Mouse (Mus musculus) 3134 (cell line): ENCODE measurements around the gene Lrpprc.

Source experiments
- DNase-seq: peaks from one replicate; pipeline ENCODE4 v3.0.0-alpha.2; 2011; ENCODE audit warnings: low spot score; ENCODE audit not compliant: insufficient read length; ENCODE audit errors: extremely low read depth

The Lrpprc gene

DNA sequence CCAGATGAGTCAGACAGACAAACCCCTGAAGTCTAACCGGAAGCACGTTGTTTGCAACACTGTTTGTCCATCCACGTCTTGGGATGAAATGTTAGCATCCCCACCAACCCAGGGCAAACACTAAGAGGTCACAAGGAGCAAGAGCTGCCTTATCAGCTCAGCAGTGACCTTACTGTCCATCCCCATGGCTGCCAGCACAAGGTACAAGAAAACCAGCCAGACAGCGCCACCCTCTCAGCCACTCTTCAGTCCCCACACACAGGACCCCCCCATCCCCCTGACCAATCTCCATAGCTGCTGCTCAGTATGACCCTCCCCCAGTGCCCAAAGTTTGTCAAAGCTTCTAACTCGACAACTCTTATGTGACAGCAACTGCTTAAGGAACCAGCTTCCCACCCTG, 73.2 kb downstream of the Lrpprc start:
- DNase-seq: no peak

GRCm38 (mm10) chr17:84716252-84716872, 74.2 kb downstream of the Lrpprc start:
- no peak for DNase-seq

DNA sequence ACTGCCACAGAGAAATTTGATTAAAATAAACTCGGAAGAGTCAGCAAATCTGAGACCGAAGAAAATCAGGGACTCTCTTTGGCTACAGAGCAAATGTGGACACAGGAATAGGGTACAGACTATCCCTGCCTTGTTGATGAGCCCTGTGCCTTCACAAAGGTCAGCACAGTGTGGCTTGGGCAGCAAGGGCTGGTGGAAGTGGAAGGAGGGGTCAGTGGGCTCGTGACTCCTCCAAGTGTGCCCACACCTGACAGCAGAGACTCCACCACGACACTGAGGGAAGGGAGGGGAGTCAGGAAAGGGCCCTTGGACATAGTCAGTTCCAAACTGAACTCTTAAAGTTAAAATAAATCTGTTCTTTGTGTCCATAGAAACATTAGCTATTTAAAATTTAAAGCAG, 75.7 kb downstream of the Lrpprc start:
- no peak for DNase-seq

GRCm38 (mm10) chr17:84713563-84714164, 76.9 kb downstream of the Lrpprc start:
- DNase-seq: no peak

DNA sequence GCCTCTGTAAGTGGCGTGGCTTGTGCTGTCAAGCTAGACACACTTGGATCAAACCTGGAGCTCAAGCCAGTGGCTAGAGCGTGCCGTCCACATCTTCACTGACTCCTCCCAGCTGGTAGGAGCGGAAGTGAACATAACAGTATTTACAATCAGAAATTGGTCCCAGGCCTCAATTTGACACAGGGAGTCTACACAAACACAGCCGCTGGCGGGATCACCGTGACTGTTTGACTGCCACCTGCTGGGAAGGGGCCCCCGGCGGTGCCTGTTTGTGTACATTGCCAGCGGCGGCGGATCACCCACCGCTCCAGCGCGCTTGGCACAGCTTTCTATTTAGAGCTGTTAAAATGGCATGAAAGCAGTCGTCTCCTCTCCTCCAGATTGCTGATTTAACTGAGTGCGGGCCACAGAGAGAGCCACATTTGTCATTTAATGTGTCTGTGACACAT, 81.2 kb downstream of the Lrpprc start:
- DNase-seq: no peak

DNA sequence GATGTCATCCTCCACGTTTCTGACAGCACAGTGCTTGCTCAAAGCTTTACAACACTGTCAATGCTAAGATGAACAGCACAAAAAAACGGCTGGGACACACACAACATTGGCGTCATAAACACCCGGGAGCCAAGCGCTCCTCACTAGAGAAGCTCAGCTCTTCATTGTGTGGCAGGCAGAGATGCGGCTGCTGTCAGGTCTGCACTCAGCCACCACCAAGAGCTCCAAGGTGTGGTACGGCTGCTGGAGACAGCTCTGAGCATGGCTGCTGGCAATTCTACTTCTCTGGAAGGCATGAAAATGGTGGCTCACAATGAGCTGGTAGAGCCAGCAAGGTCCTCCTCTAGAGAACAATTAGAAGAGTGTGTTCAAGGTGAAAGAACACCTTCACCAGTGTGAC, 81.8 kb downstream of the Lrpprc start:
- no peak for DNase-seq

GRCm38 (mm10) chr17:84707407-84707806, 83.2 kb downstream of the Lrpprc start:
- DNase-seq: no peak

DNA sequence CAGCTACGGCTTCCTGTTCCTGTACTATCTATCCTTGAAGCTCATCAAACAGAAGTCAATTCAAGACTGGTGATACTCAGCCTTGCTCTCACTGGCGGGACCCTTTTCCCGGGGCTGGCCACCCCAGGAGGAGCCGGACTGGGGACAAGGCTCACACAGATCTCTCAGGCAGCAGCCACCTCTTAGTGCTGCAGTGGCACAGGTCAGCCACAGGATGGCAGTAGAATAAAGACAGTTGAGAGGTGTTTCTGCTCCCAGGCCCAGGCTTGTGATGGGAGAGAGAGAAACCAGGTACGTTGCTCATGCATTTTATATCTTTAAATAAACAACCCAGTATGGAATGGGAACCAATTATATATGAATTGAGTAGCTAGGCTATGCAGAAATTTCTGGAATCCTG, 91.9 kb downstream of the Lrpprc start:
- peak; percentile 32 for DNase-seq

- no peak for DNase-seq
These were observed 94.1 kb downstream of the Lrpprc start for GRCm38 (mm10) chr17:84696537-84696936.

DNA sequence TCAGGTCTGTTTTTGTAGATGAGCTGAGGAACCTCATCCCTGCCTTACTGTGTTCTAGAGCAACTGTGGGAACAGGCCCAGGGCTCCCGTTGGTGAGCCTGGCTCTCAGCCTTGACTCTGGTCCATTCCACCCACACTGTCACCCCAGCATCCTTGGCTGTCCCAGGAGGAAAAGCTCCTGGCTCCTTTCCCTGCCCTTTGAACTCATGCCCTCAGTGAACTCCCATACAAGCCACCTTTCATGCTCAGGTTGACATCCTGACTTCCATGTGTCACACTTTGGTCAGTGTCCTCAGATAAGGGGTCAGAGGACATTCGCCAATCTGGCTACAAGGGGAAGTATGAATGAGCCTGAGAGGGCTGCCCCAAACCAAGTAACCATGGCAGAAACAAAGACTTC, 96.8 kb downstream of the Lrpprc start:
- no peak for DNase-seq

GRCm38 (mm10) chr17:84690111-84690510, 100.5 kb downstream of the Lrpprc start:
- DNase-seq: no peak

GRCm38 (mm10) chr17:84689316-84689715, 101.3 kb downstream of the Lrpprc start:
- no peak for DNase-seq

DNA sequence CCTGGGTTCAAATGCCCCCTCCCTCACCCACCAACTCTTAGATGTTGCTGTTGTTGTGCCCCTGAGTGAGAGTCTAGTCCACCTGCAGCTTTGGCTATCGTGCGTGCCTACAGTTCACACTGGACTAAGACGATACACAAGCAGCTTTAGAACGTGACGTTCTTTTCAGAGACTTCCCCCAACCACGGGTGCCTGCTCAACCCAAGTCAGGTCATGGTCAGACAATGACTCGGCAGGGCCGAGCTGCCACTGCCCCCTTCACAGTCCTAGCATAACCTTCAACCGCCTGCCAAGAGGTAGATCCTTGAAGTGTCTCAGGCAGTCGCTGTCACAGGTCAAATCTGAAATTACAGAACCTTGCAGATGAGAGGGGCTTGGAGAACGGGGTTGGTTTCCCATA, 101.8 kb downstream of the Lrpprc start:
- DNase-seq: no peak

- no peak for DNase-seq
These were observed 102.6 kb downstream of the Lrpprc start for GRCm38 (mm10) chr17:84687994-84688393.

DNA sequence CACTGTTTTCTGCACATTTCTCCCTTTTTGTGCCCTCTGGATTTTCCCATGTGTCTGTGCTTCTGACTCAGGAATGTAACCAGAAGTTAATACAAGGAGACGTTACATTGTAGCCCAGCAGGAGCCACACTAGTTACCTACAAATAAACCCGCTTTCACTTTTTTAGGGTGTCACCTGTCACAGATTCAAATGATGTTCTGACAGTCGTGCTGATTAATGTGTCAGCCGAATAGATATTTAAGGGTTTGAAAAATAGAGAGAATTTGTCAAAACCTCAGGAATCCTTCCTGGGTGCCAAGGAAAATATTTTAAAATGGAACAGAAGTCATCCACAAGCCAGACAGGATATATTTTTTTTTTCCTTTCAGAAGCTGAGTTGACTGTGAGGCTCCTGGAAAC, 105.3 kb downstream of the Lrpprc start:
- DNase-seq: no peak

GRCm38 (mm10) chr17:84684284-84684683, 106.3 kb downstream of the Lrpprc start:
- no peak for DNase-seq

DNA sequence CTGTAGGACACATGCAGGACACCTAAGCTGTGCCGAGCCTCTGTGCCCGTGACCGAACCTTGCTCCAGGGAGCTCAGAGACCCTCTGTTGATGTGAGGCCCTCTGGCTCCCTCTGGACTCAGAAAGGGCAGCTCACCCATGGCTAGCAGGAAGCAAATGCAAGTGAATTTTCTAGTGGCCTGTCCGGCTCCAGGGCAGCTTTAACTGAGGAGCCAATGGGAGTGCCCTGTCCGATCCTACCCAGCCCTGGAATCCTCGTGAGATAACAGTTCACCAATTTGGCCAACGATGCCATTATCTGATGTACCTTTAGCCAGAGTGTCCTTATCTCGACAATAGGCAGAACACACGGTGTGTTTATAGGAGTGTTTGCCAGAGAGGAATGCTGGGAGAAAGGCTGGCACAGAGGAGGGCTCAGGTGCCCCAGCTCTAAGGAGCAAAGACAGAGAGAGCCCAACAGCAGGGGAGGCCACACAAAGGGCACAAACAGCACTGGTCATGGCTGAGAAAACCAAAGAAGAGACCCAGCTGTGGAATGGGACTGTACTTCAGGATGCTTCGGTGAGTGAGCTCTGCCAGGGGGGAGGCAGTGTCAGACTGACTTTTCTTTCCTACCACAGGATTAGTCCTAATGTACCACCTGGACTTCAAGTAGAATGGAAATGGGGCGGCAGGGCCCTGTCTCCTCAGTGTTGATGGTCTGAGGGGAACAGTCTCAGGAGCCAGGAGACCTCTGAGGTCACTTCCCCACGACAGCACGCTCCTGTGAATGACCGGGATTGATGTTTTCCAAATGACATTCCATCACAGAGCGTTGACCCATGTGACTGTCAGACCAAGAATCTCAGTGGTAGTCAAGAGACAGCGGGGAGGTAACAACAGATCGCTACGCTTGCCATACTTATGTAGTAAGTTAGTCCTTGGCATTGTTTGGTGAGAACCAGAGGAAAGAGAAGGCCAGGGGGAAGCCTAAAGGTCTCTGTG, 107.6 kb downstream of the Lrpprc start, which contains the start of gene Abcg5:
TSS of gene Abcg5 (minus strand) at position 278 of the 984 bp plus-strand sequence.
- no peak for DNase-seq

GRCm38 (mm10) chr17:84681670-84682069, 108.9 kb downstream of the Lrpprc start:
- DNase-seq: no peak

GRCm38 (mm10) chr17:84677595-84677994, 113.0 kb downstream of the Lrpprc start:
- no peak for DNase-seq

DNA sequence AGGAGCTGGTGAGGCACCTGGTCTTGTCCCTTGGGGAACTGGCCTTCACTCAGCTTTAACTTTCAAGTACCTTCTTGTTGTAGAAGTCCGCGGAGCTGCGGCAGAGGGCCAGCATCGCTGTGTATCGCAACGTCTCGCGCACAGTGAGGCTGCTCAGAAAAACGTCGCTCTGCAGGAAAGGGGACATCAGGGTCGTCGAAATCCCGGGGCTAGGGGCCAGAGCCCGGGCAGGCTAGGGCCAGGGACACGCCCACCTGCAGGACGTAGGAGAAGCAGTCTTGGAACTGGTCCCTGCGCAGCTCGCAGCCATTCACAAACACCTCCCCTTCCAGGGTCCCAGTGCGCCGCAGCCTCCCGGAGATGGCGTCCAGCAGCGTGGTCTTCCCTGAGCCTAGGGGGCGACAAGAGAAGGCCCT, 114.6 kb downstream of the Lrpprc start, which contains the start of gene Abcg8:
TSS of gene Abcg8 (plus strand) at position 352 of the 416 bp plus-strand sequence.
- DNase-seq: peak; percentile 13

DNA sequence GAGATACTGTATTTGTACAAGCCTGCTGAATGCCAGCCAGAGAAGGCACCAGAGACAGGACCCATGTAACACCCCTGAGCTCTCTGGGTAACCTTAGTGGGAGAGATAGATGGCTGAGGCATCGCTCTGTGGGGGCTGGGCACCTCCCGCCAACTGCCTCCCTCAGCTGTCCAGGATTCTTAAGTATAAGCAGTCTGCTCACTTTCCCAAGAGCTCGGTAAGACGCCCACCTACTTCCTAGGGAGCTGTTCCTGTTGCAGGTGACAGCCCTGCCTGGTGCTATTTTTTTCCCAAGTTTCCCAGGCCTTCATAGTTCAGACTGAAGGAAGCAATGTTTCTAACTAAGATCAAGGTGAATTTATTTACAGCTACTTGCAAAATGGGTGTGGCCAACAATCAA, 115.4 kb downstream of the Lrpprc start:
- DNase-seq: no peak
